In the genomic region with DNA sequence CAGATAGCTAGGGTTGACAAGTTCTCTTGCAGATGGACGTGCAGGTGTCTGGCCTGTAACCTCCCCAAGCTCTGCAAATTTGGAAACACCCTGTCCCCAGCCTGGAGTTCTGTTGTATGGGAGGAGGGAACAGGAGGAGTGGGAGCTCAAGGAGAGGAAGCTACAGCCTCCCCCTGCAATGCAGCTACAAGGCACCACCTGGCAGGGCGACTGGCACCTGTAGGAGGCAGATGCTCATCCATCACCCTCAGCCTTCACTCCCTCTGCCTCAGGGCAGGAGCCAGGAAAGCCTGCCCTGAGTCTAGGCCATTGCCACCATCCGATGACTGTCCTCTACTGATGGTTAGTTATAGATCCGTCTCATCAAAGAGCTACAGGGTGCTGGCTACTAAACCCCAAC, we compare ENCODE assay signal across 20 mouse cellular contexts.
DNase-seq lines count a peak whose midpoint lies in the region; ATAC-seq lines count a peak whose summit lies in the region.
"Had no signal": no experiment of that assay in that cellular context is flagged by ENCODE, and none has a peak within 500 bp of the region (broad histone marks: within the 10 kb centered on the region; RNA-seq: fewer than 3 reads in every experiment).

No protein-coding gene starts in this region.

- peak overlapping the region; percentile 56; the same call in 1 of the 2 replicates for H3K27ac ChIP-seq in hindbrain, embryonic 12.5 days
- no peak overlapping the region for H3K27ac ChIP-seq in hindbrain, embryonic 10.5 days
- H3K27ac ChIP-seq in midbrain, embryonic 13.5 days = peak overlapping the region; percentile 19; the same call in 1 of the 2 replicates
- H3K27ac ChIP-seq in midbrain, embryonic 10.5 days (replicated peaks) = no peak overlapping the region
- H3K27ac ChIP-seq in neural tube, embryonic 12.5 days = peak overlapping the region; percentile 37; the same call in 1 of the 2 replicates
- H3K27ac ChIP-seq: liver, embryonic 14.5 days; macrophage; midbrain, embryonic 15.5 days had no signal

- H3K9me3 ChIP-seq in hindbrain, embryonic 12.5 days (replicated peaks) = no peaks in the 10 kb centered on the region
- H3K9me3 ChIP-seq in hindbrain, embryonic 10.5 days = no peaks in the 10 kb centered on the region
- no peaks in the 10 kb centered on the region for H3K9me3 ChIP-seq in midbrain, embryonic 13.5 days
- H3K9me3 ChIP-seq in midbrain, embryonic 10.5 days (replicated peaks) = no peaks in the 10 kb centered on the region
- no peaks in the 10 kb centered on the region for H3K9me3 ChIP-seq in neural tube, embryonic 12.5 days
- H3K9me3 ChIP-seq: midbrain, embryonic 15.5 days had no signal

- intact Hi-C loops in left cerebral cortex, postnatal 14 days (cut with DNase I) = no loop called here
- intact Hi-C loops in left cerebral cortex, postnatal 4 days (cut with DNase I) = no loop called here

- no peak overlapping the region for H3K4me3 ChIP-seq in hindbrain, embryonic 12.5 days
- H3K4me3 ChIP-seq in hindbrain, embryonic 10.5 days = no peak overlapping the region
- no peak overlapping the region for H3K4me3 ChIP-seq in midbrain, embryonic 13.5 days (replicated peaks)
- H3K4me3 ChIP-seq in midbrain, embryonic 10.5 days = no peak overlapping the region
- H3K4me3 ChIP-seq in neural tube, embryonic 12.5 days = no peak overlapping the region
- H3K4me3 ChIP-seq: erythroblast, embryonic 14.5 days; midbrain, embryonic 15.5 days had no signal

- peaks cover 35% of the 10 kb centered on the region for H3K4me1 ChIP-seq in hindbrain, embryonic 12.5 days
- H3K4me1 ChIP-seq in hindbrain, embryonic 10.5 days (replicated peaks) = peaks cover 18% of the 10 kb centered on the region; the same call in 1 of the 2 replicates
- peaks cover 44% of the 10 kb centered on the region for H3K4me1 ChIP-seq in midbrain, embryonic 13.5 days (replicated peaks)
- peaks cover 23% of the 10 kb centered on the region for H3K4me1 ChIP-seq in midbrain, embryonic 10.5 days
- H3K4me1 ChIP-seq in neural tube, embryonic 12.5 days = peaks cover 59% of the 10 kb centered on the region

- ATAC-seq in hindbrain, embryonic 12.5 days (ENCODE audit: low FRiP score) = no peak
- ATAC-seq in midbrain, embryonic 13.5 days = no peak
- no peak for ATAC-seq in neural tube, embryonic 12.5 days (ENCODE audit: low FRiP score, low read depth)
- ATAC-seq: forebrain, embryonic 16.5 days; intestine, postnatal 0 days; midbrain, embryonic 15.5 days had no signal

- H3K4me2 ChIP-seq in hindbrain, embryonic 12.5 days (replicated peaks) = no peak overlapping the region
- H3K4me2 ChIP-seq in midbrain, embryonic 13.5 days (replicated peaks) = no peak overlapping the region
- 0 out of 2 replicates have a peak overlapping the region, but pooled peaks have one; percentile 27 for H3K4me2 ChIP-seq in neural tube, embryonic 12.5 days (replicated peaks)
- H3K4me2 ChIP-seq: midbrain, embryonic 15.5 days had no signal

- no peaks in the 10 kb centered on the region for H3K36me3 ChIP-seq in hindbrain, embryonic 12.5 days
- no peaks in the 10 kb centered on the region for H3K36me3 ChIP-seq in hindbrain, embryonic 10.5 days
- no peaks in the 10 kb centered on the region for H3K36me3 ChIP-seq in midbrain, embryonic 13.5 days
- no peaks in the 10 kb centered on the region for H3K36me3 ChIP-seq in midbrain, embryonic 10.5 days
- no peaks in the 10 kb centered on the region for H3K36me3 ChIP-seq in neural tube, embryonic 12.5 days
- H3K36me3 ChIP-seq: midbrain, embryonic 15.5 days had no signal

- H3K9ac ChIP-seq in hindbrain, embryonic 12.5 days = no peak overlapping the region
- no peak overlapping the region for H3K9ac ChIP-seq in midbrain, embryonic 13.5 days (replicated peaks)
- no peak overlapping the region for H3K9ac ChIP-seq in neural tube, embryonic 12.5 days
- H3K9ac ChIP-seq: liver, embryonic 14.5 days; midbrain, embryonic 15.5 days had no signal

- 73% methylated on average over 4 of the region's 4 CpGs for WGBS in hindbrain, embryonic 12.5 days
- 80% methylated on average over 4 of the region's 4 CpGs for WGBS in hindbrain, embryonic 10.5 days
- WGBS in midbrain, embryonic 13.5 days = 79% methylated on average over 4 of the region's 4 CpGs
- 82% methylated on average over 4 of the region's 4 CpGs for WGBS in midbrain, embryonic 10.5 days
- 70% methylated on average over 4 of the region's 4 CpGs for WGBS in neural tube, embryonic 12.5 days

- H3K27me3 ChIP-seq in hindbrain, embryonic 12.5 days = 0 out of 2 replicates have a peak, but pooled peaks cover 6% of the 10 kb centered on the region
- peaks cover 11% of the 10 kb centered on the region for H3K27me3 ChIP-seq in hindbrain, embryonic 10.5 days (ENCODE audit: insufficient read depth, poor library complexity, severe bottlenecking)
- H3K27me3 ChIP-seq in midbrain, embryonic 13.5 days = 0 out of 2 replicates have a peak, but pooled peaks cover 3% of the 10 kb centered on the region
- peaks cover 7% of the 10 kb centered on the region for H3K27me3 ChIP-seq in midbrain, embryonic 10.5 days (ENCODE audit: low read depth, poor library complexity, severe bottlenecking)
- no peaks in the 10 kb centered on the region for H3K27me3 ChIP-seq in neural tube, embryonic 12.5 days (replicated peaks)
- H3K27me3 ChIP-seq: midbrain, embryonic 15.5 days had no signal

- DNase-seq in hindbrain, embryonic 10.5 days (ENCODE audit: low spot score) = no peak
- no peak for DNase-seq in midbrain, embryonic 10.5 days (ENCODE audit: low spot score)
- no peak for DNase-seq in left cerebral cortex, postnatal 14 days (ENCODE audit: low spot score in 2 of 2)
- DNase-seq in left cerebral cortex, postnatal 4 days = no peak
- DNase-seq: adrenal gland, postnatal 25 days; B cell, adult 2 months; cerebellum, adult 8-10 months; kidney, adult 9 months; lung, adult 2 months; spleen, adult 18-20 months; thymus, postnatal 14 days had no signal

Comparison
In these comparisons a context has a peak if more than half of its experiments do, and no peak if none do; other contexts are left out.
1. H3K27ac ChIP-seq: peak in hindbrain, embryonic 12.5 days (single experiment), midbrain, embryonic 13.5 days (single experiment) and neural tube, embryonic 12.5 days (single experiment); none in hindbrain, embryonic 10.5 days (single experiment) and midbrain, embryonic 10.5 days (single experiment).